8 mouse cellular contexts compared by ENCODE assay signal in the genomic region with DNA sequence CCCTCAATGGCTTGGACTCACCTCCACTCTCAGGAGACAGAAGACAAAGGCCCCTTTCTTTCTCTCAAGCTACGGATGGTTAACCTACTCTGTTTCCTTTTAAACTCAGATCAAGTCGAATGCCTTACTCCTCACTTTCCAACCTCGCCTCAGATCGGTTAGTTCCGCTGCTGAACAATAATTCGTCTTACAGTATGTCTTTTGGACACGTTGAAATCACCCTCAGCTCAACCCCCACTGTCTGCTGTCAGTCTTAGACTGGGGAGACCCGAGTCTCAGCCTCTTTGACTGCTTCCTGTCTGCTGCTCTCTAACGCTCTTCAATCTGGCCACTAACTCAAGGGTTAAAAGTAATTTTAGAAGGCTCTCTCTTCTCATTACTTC. TPM values are rescaled to one million over a fixed set of nuclear protein-coding genes. Genes with fewer than 3 reads are reported as not detected.
A peak's percentile ranks its signal among the peaks of the same experiment; 100 is the strongest.
DNase-seq lines count a peak whose midpoint lies in the region; ATAC-seq and TF ChIP-seq lines count a peak whose summit lies in the region.

No protein-coding gene starts in this region.

- H3K27me3 ChIP-seq in heart, adult 2 months (ENCODE audit: control insufficient read depth, insufficient read depth, low read length): peaks cover 9% of the 10 kb centered on the region
- H3K27me3 ChIP-seq in limb, embryonic 15.5 days: peaks cover 16% of the 10 kb centered on the region; the same call in 1 of the 2 replicates
- no peaks in the 10 kb centered on the region; the same call in 1 of the 2 replicates for H3K27me3 ChIP-seq in stomach, embryonic 16.5 days (ENCODE audit: control insufficient read depth, insufficient read depth, low read length)

- no peak for DNase-seq in heart, adult 2 months
- DNase-seq in heart, postnatal 14 days: no peak
- DNase-seq in thymus, postnatal 14 days: peak; percentile 22
- DNase-seq in thymus, postnatal 10 days (ENCODE audit: low spot score in 2 of 2): no peak
- DNase-seq in left cerebral cortex, postnatal 25 days (ENCODE audit: low spot score in 2 of 2): no peak
- no peak for DNase-seq in right cerebral cortex, postnatal 36 days (ENCODE audit: low spot score in 2 of 2)

- no peak for TF ChIP-seq CTCF in heart, adult 2 months (IDR thresholded peaks at IDR 0.05)

- peak overlapping the region; percentile 96 for H3K4me2 ChIP-seq in limb, embryonic 15.5 days
- H3K4me2 ChIP-seq in stomach, embryonic 16.5 days (ENCODE audit: low read depth, low read length): peak overlapping the region; percentile 89

- intact Hi-C loops in heart, adult 2 months (cut with DNase I): loop anchor here (5.0 kb wide), 1 partner anchor 51 kb away; no protein-coding TSS in a partner anchor
- intact Hi-C loops in heart, postnatal 14 days (cut with DNase I): loop anchor here (5.0 kb wide), 1 partner anchor 281 kb away; no protein-coding TSS in a partner anchor
- intact Hi-C loops in left cerebral cortex, postnatal 25 days (cut with DNase I): loop anchor here (2.0 kb wide), 1 partner anchor 110 kb away; no protein-coding TSS in a partner anchor

- H3K79me2 ChIP-seq in heart, adult 2 months (replicated peaks; ENCODE audit: control insufficient read depth, insufficient read depth, low read length): no peaks in the 10 kb centered on the region

- H3K36me3 ChIP-seq in heart, adult 2 months (ENCODE audit: control insufficient read depth, insufficient read depth, low read length): no peaks in the 10 kb centered on the region
- H3K36me3 ChIP-seq in limb, embryonic 15.5 days: no peaks in the 10 kb centered on the region
- no peaks in the 10 kb centered on the region for H3K36me3 ChIP-seq in stomach, embryonic 16.5 days (ENCODE audit: control insufficient read depth, insufficient read depth, low read length)

- 30% methylated on average over 9 of the region's 9 CpGs for WGBS in heart, adult 2 months
- WGBS in limb, embryonic 15.5 days: 16% methylated on average over 9 of the region's 9 CpGs
- 13% methylated on average over 9 of the region's 9 CpGs for WGBS in stomach, embryonic 16.5 days

- H3K9ac ChIP-seq in heart, adult 2 months (ENCODE audit: low read depth, low read length): no peak overlapping the region
- no peak overlapping the region for H3K9ac ChIP-seq in limb, embryonic 15.5 days
- no peak overlapping the region for H3K9ac ChIP-seq in stomach, embryonic 16.5 days (ENCODE audit: low read length)

- H3K4me1 ChIP-seq in heart, adult 2 months (ENCODE audit: control insufficient read depth, insufficient read depth, low read length): no peaks in the 10 kb centered on the region
- H3K4me1 ChIP-seq in limb, embryonic 15.5 days: peaks cover 19% of the 10 kb centered on the region
- no peaks in the 10 kb centered on the region for H3K4me1 ChIP-seq in stomach, embryonic 16.5 days (ENCODE audit: control insufficient read depth, insufficient read depth, low read length)

- H3K4me3 ChIP-seq in heart, adult 2 months: peak overlapping the region; percentile 57
- peak overlapping the region; percentile 54 for H3K4me3 ChIP-seq in limb, embryonic 15.5 days
- peak overlapping the region; percentile 62 for H3K4me3 ChIP-seq in stomach, embryonic 16.5 days (replicated peaks; ENCODE audit: low read length)

- TF ChIP-seq POLR2A in heart, adult 2 months (IDR thresholded peaks at IDR 0.05; ENCODE audit: insufficient read depth, low read depth, low read length): no peak

- TF ChIP-seq EP300 in heart, adult 2 months (IDR thresholded peaks at IDR 0.05; ENCODE audit: insufficient read depth, low read depth, low read length): no peak

- H3K9me3 ChIP-seq in limb, embryonic 15.5 days: no peaks in the 10 kb centered on the region; the same call in 1 of the 2 replicates
- no peaks in the 10 kb centered on the region for H3K9me3 ChIP-seq in stomach, embryonic 16.5 days (replicated peaks; ENCODE audit: control insufficient read depth, low read length)

- H3K27ac ChIP-seq in heart, adult 2 months: no peak overlapping the region; the same call in 1 of the 2 replicates
- no peak overlapping the region for H3K27ac ChIP-seq in limb, embryonic 15.5 days
- peak overlapping the region; percentile 5 for H3K27ac ChIP-seq in stomach, embryonic 16.5 days (ENCODE audit: low read length)

- ATAC-seq in limb, embryonic 15.5 days (ENCODE audit: insufficient number of reproducible peaks, low FRiP score, low TSS enrichment, low read depth): no peak
- no peak for ATAC-seq in stomach, embryonic 16.5 days (ENCODE audit: insufficient read depth, low FRiP score)

RNA-seq across cellular contexts. Expression of a gene that starts 0.5 kb away (rescaled TPM):
- 1 to 10 TPM; 2.8 to 4.1 TPM for total RNA-seq in heart, adult 2 months (2021)
- 0.96 and 1.5 TPM in 2 replicates for polyA plus RNA-seq in heart, adult 2 months (2012; rRNA removed)
- 1 to 10 TPM; 4.4 to 6.9 TPM for total RNA-seq in heart, postnatal 14 days (2021)
- 3.2 and 3.7 TPM in 2 replicates for polyA plus RNA-seq in limb, embryonic 15.5 days (2015; fragmentation: Nextera tagmentation; extraction: Ambion mirVana)
- polyA plus RNA-seq in stomach, embryonic 16.5 days (2015; fragmentation: Nextera tagmentation; extraction: Ambion mirVana): 3.9 and 4.7 TPM in 2 replicates
- total RNA-seq in left cerebral cortex, postnatal 25 days (2021): 10 to 100 TPM; 66.5 to 79.7 TPM

RNA-seq across cellular contexts. Expression of a gene that starts 31.9 kb away (rescaled TPM):
- under 1 TPM; 0.65 to 0.89 TPM for total RNA-seq in heart, adult 2 months (2021)
- polyA plus RNA-seq in heart, adult 2 months (2012; rRNA removed): 0.70 and 0.78 TPM in 2 replicates
- total RNA-seq in heart, postnatal 14 days (2021): 1 to 10 TPM; 1.5 to 1.8 TPM
- 6.3 and 7.3 TPM in 2 replicates for polyA plus RNA-seq in limb, embryonic 15.5 days (2015; fragmentation: Nextera tagmentation; extraction: Ambion mirVana)
- 6.9 and 8.7 TPM in 2 replicates for polyA plus RNA-seq in stomach, embryonic 16.5 days (2015; fragmentation: Nextera tagmentation; extraction: Ambion mirVana)
- total RNA-seq in left cerebral cortex, postnatal 25 days (2021): 1 to 10 TPM; 2.9 to 4.0 TPM

Comparison
In these comparisons a context has a peak if more than half of its experiments do, and no peak if none do; other contexts are left out.
1. RNA of a gene that starts 0.5 kb away (total RNA-seq): 66.5 to 79.7 TPM in left cerebral cortex, postnatal 25 days; 4.4 to 6.9 TPM in heart, postnatal 14 days and 2.8 to 4.1 TPM in heart, adult 2 months; every median in the first group is over 4 times any median in the second.
2. Peak in every context shown above with its lines, with median percentiles within 50 percentile points of each other: H3K4me3 ChIP-seq.